Mouse (Mus musculus): Measurements from ENCODE around the gene Syne4. TPM values are rescaled to one million over a fixed set of nuclear protein-coding genes. Genes with fewer than 3 reads are reported as not detected.

Syne4 gene
- 1.4 TPM in 1 of 2 replicates, not detected in the other for total RNA-seq (2017)

GRCm38 (mm10) chr7:30314721-30315155 is at the start of gene Syne4:
TSS of gene Syne4 (plus strand) at chr7:30314807.
- ATAC-seq (replicated peaks; ENCODE audit: low read depth, poor library complexity, severe bottlenecking): no peak

- no peak for ATAC-seq (replicated peaks; ENCODE audit: low read depth, poor library complexity, severe bottlenecking)
These were observed 49.6 kb upstream of the Syne4 start for GRCm38 (mm10) chr7:30265041-30265440.

- ATAC-seq (replicated peaks; ENCODE audit: low read depth, poor library complexity, severe bottlenecking): no peak
These were observed 49.1 kb upstream of the Syne4 start for GRCm38 (mm10) chr7:30265531-30265930.

- ATAC-seq (replicated peaks; ENCODE audit: low read depth, poor library complexity, severe bottlenecking): no peak
These were observed 48.7 kb upstream of the Syne4 start for GRCm38 (mm10) chr7:30265935-30266334.

- no peak for ATAC-seq (replicated peaks; ENCODE audit: low read depth, poor library complexity, severe bottlenecking)
These were observed 47.8 kb upstream of the Syne4 start for GRCm38 (mm10) chr7:30266780-30267179.

GRCm38 (mm10) chr7:30269641-30270040 is 45.0 kb upstream of the Syne4 start:
- ATAC-seq (replicated peaks; ENCODE audit: low read depth, poor library complexity, severe bottlenecking): no peak

GRCm38 (mm10) chr7:30274383-30274782 is 40.2 kb upstream of the Syne4 start:
- no peak for ATAC-seq (replicated peaks; ENCODE audit: low read depth, poor library complexity, severe bottlenecking)

GRCm38 (mm10) chr7:30278911-30279310 is 35.7 kb upstream of the Syne4 start:
- ATAC-seq (replicated peaks; ENCODE audit: low read depth, poor library complexity, severe bottlenecking): no peak

- 0 out of 2 replicates have a peak, but pooled peaks have one; percentile 30 for ATAC-seq (replicated peaks; ENCODE audit: low read depth, poor library complexity, severe bottlenecking)
These were observed 35.1 kb upstream of the Syne4 start for GRCm38 (mm10) chr7:30279536-30279935.

GRCm38 (mm10) chr7:30279951-30280669 is 34.5 kb upstream of the Syne4 start, which contains the start of the genes Thap8 and Wdr62:
TSS of gene Thap8 (plus strand) at chr7:30280094.
TSS of gene Wdr62 (minus strand) at chr7:30280419.
- ATAC-seq (replicated peaks; ENCODE audit: low read depth, poor library complexity, severe bottlenecking): peak; percentile 95

GRCm38 (mm10) chr7:30280670-30281138 is 33.9 kb upstream of the Syne4 start:
- peak; percentile 59 for ATAC-seq (replicated peaks; ENCODE audit: low read depth, poor library complexity, severe bottlenecking)

GRCm38 (mm10) chr7:30281522-30281921 is 33.1 kb upstream of the Syne4 start:
- no peak for ATAC-seq (replicated peaks; ENCODE audit: low read depth, poor library complexity, severe bottlenecking)

- ATAC-seq (replicated peaks; ENCODE audit: low read depth, poor library complexity, severe bottlenecking): no peak
These were observed 31.9 kb upstream of the Syne4 start for GRCm38 (mm10) chr7:30282740-30283139.

GRCm38 (mm10) chr7:30286701-30287410 is 27.8 kb upstream of the Syne4 start:
- no peak for ATAC-seq (replicated peaks; ENCODE audit: low read depth, poor library complexity, severe bottlenecking)

- ATAC-seq (replicated peaks; ENCODE audit: low read depth, poor library complexity, severe bottlenecking): no peak
These were observed 26.6 kb upstream of the Syne4 start for GRCm38 (mm10) chr7:30288046-30288445.

GRCm38 (mm10) chr7:30289071-30289713 is 25.4 kb upstream of the Syne4 start:
- no peak for ATAC-seq (replicated peaks; ENCODE audit: low read depth, poor library complexity, severe bottlenecking)

- no peak for ATAC-seq (replicated peaks; ENCODE audit: low read depth, poor library complexity, severe bottlenecking)
These were observed 24.8 kb upstream of the Syne4 start for GRCm38 (mm10) chr7:30289714-30290399.

- ATAC-seq (replicated peaks; ENCODE audit: low read depth, poor library complexity, severe bottlenecking): no peak
These were observed 23.1 kb upstream of the Syne4 start, which contains the start of gene Clip3 for GRCm38 (mm10) chr7:30291215-30292131. TSS of gene Clip3 (plus strand) at chr7:30291728.

GRCm38 (mm10) chr7:30293795-30294194 is 20.8 kb upstream of the Syne4 start:
- no peak for ATAC-seq (replicated peaks; ENCODE audit: low read depth, poor library complexity, severe bottlenecking)
